Mouse (Mus musculus): Measurements from ENCODE around the gene Ripply2. TPM values are rescaled to one million over a fixed set of nuclear protein-coding genes. Genes with fewer than 3 reads are reported as not detected.
"Not testable (repeated sequence)": the region's sequence is repeated elsewhere in the genome, so short reads cannot be mapped to it uniquely, and the experiment has no call there.

The Ripply2 gene
- polyA plus RNA-seq (2015; fragmentation: Nextera tagmentation; extraction: Ambion mirVana) = not detected in 2 replicates

DNA sequence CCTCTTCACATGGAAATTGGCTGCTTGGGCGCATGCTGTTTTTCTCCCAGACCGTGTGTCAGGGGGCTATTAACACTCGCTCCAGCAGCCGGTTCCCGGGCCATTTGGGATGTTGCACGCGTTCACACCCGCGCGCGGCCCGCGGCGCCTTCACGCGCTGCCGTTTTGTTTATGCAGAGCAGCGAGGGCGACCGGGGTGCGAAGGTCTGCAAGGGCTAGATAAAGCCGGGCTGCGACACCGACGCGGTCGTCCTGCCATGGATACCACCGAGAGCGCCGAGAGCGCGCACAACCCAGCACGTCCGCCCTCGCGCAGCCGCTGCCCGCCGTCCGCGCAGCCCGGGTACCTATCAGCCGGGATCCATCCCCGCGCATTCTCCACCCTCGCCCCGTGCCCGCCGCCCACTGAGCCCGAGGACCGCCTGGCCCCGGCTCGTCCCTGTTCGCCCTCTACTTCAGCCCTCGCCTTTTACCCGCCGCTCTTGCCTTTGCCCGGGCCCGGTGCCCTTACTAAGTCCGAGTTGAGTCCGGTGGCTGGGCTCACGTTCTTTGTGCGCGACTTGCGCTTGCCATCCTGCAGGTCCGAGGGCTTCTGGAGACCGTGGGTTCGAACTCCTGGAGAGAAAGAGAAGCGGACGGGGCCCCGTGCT is at the start of gene Ripply2:
Gene Ripply2 (plus strand): TSS at position 250 of the 650 bp plus-strand sequence.
- Histone ChIP-seq H3K36me3 (ENCODE audit: insufficient read depth, low read length) (no peaks in the 10 kb centered on the region), H3K27ac (ENCODE audit: low read length) (no peak within 1 kb of the TSS), H3K4me1 (ENCODE audit: insufficient read depth, low read depth, low read length) (no peaks in the 10 kb centered on the region), H3K9ac (replicated peaks; ENCODE audit: low read depth) (no peak within 1 kb of the TSS), H3K9me3 (ENCODE audit: low read length) (no peaks in the 10 kb centered on the region), H3K4me3 (ENCODE audit: low read depth, low read length) (peak within 1 kb of the TSS; percentile 15), H3K4me2 (replicated peaks; ENCODE audit: low read depth, low read length) (peak within 1 kb of the TSS; percentile 46), H3K27me3 (replicated peaks; ENCODE audit: insufficient read depth, low read length) (peaks cover 22% of the 10 kb centered on the region)
- TF ChIP-seq CTCF (IDR thresholded peaks at IDR 0.05) (no peak), EP300 (IDR thresholded peaks at IDR 0.05) (no peak)
- WGBS = 1% methylated on average over 67 of the region's 71 CpGs
- no peak for DNase-seq (ENCODE audit: low spot score)
- ATAC-seq = no peak

DNA sequence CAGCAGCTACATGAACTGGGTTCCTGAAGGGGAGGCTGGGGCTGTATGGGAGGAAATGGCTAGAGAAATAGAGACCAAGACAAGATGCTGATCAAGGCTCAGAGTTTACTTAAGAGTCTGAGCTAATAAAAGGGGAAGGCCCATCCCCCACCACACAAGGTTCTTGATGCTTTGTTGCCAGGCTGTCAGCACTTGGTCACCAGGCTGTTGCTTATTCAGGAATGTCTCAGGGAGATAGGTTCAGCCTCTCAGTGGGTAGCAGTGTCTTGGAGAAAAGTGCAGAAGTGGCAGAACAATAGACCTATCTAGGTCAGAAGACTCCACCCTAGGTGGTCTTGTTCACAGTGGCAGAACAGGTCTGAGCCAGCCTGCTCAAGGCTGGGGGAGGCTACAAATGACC is 42.9 kb upstream of the Ripply2 start:
- not testable (repeated sequence) for H3K4me1 ChIP-seq (ENCODE audit: insufficient read depth, low read depth, low read length); H3K4me2 ChIP-seq (replicated peaks; ENCODE audit: low read depth, low read length); H3K4me3 ChIP-seq (ENCODE audit: low read depth, low read length); ATAC-seq; DNase-seq (ENCODE audit: low spot score); H3K36me3 ChIP-seq (ENCODE audit: insufficient read depth, low read length); H3K9me3 ChIP-seq (ENCODE audit: low read length); H3K27me3 ChIP-seq (replicated peaks; ENCODE audit: insufficient read depth, low read length); H3K27ac ChIP-seq (ENCODE audit: low read length); H3K9ac ChIP-seq (replicated peaks; ENCODE audit: low read depth)

DNA sequence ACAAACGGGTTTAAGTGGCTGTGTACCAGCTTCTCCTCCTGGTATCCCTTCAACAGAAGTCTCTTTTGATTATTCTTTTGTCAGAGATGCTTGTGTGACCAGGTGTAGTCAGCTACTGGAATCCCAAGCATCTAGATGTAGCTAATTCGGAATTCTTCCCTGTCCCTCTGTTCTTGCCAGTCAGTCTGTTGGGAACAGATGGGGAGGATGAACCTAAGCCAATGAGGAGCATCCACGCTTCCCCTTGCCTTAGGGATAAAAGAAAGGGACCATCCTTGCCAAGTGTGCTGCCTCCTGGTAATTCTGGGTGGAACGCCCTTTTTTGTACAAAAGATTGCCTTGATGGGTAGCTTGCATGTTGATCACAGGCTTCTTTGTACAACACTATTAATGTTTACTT is 41.8 kb upstream of the Ripply2 start:
- no peak for ATAC-seq
- TF ChIP-seq EP300 (IDR thresholded peaks at IDR 0.05) (no peak), CTCF (IDR thresholded peaks at IDR 0.05) (no peak)
- H3K4me3 ChIP-seq (ENCODE audit: low read depth, low read length) = no peak overlapping the region
- WGBS = 59% methylated on average over 4 of the region's 4 CpGs
- H3K4me2 ChIP-seq (replicated peaks; ENCODE audit: low read depth, low read length) = no peak overlapping the region
- H3K27ac ChIP-seq (ENCODE audit: low read length) = no peak overlapping the region
- H3K4me1 ChIP-seq (ENCODE audit: insufficient read depth, low read depth, low read length) = no peaks in the 10 kb centered on the region
- H3K9me3 ChIP-seq (ENCODE audit: low read length) = no peaks in the 10 kb centered on the region
- no peaks in the 10 kb centered on the region for H3K27me3 ChIP-seq (replicated peaks; ENCODE audit: insufficient read depth, low read length)
- no peak overlapping the region for H3K9ac ChIP-seq (replicated peaks; ENCODE audit: low read depth)
- no peaks in the 10 kb centered on the region for H3K36me3 ChIP-seq (ENCODE audit: insufficient read depth, low read length)
- no peak for DNase-seq (ENCODE audit: low spot score)

DNA sequence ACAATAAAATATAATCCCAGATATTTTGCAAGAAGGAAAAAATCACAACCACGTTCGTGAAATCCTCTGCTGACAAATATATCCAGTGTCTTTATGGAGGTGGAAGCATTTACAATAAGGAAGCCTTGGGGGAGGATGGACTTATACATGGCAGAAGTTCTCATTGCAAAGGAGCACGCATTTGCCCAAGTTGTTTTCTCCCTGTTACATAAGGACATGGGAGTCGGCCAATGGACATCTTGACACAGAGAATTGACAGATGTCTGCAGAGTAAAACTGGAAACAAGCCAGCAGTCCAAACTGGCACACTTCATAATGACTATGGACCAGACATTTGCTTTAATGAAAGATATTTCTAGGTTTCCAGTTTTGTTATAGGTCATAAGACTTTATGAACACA is 38.4 kb upstream of the Ripply2 start:
- H3K4me1 ChIP-seq (ENCODE audit: insufficient read depth, low read depth, low read length) = no peaks in the 10 kb centered on the region
- no peaks in the 10 kb centered on the region for H3K27me3 ChIP-seq (replicated peaks; ENCODE audit: insufficient read depth, low read length)
- H3K4me3 ChIP-seq (ENCODE audit: low read depth, low read length) = no peak overlapping the region
- H3K4me2 ChIP-seq (replicated peaks; ENCODE audit: low read depth, low read length) = no peak overlapping the region
- no peak overlapping the region for H3K27ac ChIP-seq (ENCODE audit: low read length)
- H3K9ac ChIP-seq (replicated peaks; ENCODE audit: low read depth) = no peak overlapping the region
- H3K9me3 ChIP-seq (ENCODE audit: low read length) = no peaks in the 10 kb centered on the region
- no peak for TF ChIP-seq EP300 (IDR thresholded peaks at IDR 0.05)
- no peak for TF ChIP-seq CTCF (IDR thresholded peaks at IDR 0.05)
- H3K36me3 ChIP-seq (ENCODE audit: insufficient read depth, low read length) = no peaks in the 10 kb centered on the region
- no peak for DNase-seq (ENCODE audit: low spot score)
- no peak for ATAC-seq
- 67% methylated on average over 4 of the region's 4 CpGs for WGBS

DNA sequence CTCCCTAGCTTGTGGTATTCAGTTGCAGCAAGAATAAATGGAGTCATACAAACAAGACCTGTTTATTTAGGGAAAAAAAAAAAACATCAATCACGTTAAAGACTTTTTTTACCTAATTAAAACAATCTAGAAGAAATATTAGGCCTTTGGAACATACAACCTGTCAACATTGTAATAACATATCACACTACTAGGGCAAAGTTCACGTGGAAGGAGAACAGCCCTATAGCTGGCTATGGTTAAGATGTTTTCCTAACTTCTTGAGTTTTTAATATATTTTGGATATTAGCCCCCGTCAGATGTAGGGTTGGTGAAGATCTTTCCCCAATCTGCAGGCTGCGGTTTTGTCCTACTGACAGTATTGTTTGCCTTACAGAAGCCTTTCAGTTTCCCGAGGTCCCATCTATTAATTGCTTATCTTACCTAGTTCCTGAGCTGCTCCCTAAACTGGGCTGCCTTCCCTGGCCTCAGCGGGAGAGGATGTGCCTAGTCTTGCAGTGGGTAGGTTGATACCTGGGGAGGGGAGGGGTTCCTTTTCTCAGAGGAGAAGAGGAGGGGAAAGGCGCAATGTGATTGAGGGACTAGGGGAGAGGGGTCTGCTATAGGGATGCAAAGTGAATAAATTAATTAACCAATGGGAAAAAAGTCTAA is 37.0 kb upstream of the Ripply2 start:
- Histone ChIP-seq H3K27me3 (replicated peaks; ENCODE audit: insufficient read depth, low read length) (no peaks in the 10 kb centered on the region), H3K4me3 (ENCODE audit: low read depth, low read length) (no peak overlapping the region), H3K9ac (replicated peaks; ENCODE audit: low read depth) (no peak overlapping the region), H3K9me3 (ENCODE audit: low read length) (no peaks in the 10 kb centered on the region), H3K4me2 (replicated peaks; ENCODE audit: low read depth, low read length) (no peak overlapping the region), H3K27ac (ENCODE audit: low read length) (no peak overlapping the region), H3K4me1 (ENCODE audit: insufficient read depth, low read depth, low read length) (no peaks in the 10 kb centered on the region), H3K36me3 (ENCODE audit: insufficient read depth, low read length) (no peaks in the 10 kb centered on the region)
- 40% methylated on average over 7 of the region's 7 CpGs for whole genome bisulfite sequencing
- ATAC-seq (no peak), DNase-seq (ENCODE audit: low spot score) (no peak)
- TF ChIP-seq EP300 (IDR thresholded peaks at IDR 0.05) (no peak), CTCF (IDR thresholded peaks at IDR 0.05) (no peak)

DNA sequence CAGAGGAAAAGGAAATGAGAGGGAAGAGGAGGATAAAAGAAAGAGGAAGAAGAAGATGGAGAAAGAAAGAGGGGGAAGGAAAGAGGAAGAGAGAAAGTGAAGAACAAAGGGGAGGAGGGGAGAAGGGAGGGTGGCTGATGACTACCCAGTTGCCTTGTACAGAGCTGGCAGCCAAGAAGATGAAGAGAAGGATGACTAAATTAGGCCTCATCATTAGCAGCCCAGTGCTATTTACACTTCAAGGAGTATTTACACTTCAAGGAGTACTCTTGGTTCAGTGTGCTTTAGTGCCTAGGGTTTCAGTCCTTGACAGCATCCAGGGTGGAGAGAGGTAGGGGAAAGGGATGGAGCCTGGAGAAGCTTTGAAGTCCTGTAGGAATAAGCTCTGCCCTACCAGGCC is 35.3 kb upstream of the Ripply2 start:
- H3K27me3 ChIP-seq (replicated peaks; ENCODE audit: insufficient read depth, low read length) = no peaks in the 10 kb centered on the region
- no peak overlapping the region for H3K4me2 ChIP-seq (replicated peaks; ENCODE audit: low read depth, low read length)
- H3K9ac ChIP-seq (replicated peaks; ENCODE audit: low read depth) = no peak overlapping the region
- H3K36me3 ChIP-seq (ENCODE audit: insufficient read depth, low read length) = no peaks in the 10 kb centered on the region
- H3K27ac ChIP-seq (ENCODE audit: low read length) = no peak overlapping the region
- H3K9me3 ChIP-seq (ENCODE audit: low read length) = no peaks in the 10 kb centered on the region
- TF ChIP-seq EP300 (IDR thresholded peaks at IDR 0.05) = no peak
- no peak for TF ChIP-seq CTCF (IDR thresholded peaks at IDR 0.05)
- no peaks in the 10 kb centered on the region for H3K4me1 ChIP-seq (ENCODE audit: insufficient read depth, low read depth, low read length)
- H3K4me3 ChIP-seq (ENCODE audit: low read depth, low read length) = no peak overlapping the region
- DNase-seq (ENCODE audit: low spot score) = no peak
- ATAC-seq = no peak
